Mouse (Mus musculus) lung, postnatal 0 days (tissue): Measurements from ENCODE around the gene Lcn6.

ENCODE experiments used
- CTCF ChIP-seq: IDR thresholded peaks from 2 replicates; pipeline ENCODE4 v1.5.1; 2016; ENCODE audit warnings: antibody characterized with exemption, mild to moderate bottlenecking
- EP300 ChIP-seq: IDR thresholded peaks from 2 replicates; pipeline ENCODE4 v1.6.1; 2016; ENCODE audit warnings: antibody characterized with exemption, mild to moderate bottlenecking, control low read depth

GRCm38 (mm10) chr2:25656691-25657090 lies 19.9 kb upstream of the Lcn6 start:
- no peak for TF ChIP-seq CTCF
- no peak for TF ChIP-seq EP300
